In the genomic region with DNA sequence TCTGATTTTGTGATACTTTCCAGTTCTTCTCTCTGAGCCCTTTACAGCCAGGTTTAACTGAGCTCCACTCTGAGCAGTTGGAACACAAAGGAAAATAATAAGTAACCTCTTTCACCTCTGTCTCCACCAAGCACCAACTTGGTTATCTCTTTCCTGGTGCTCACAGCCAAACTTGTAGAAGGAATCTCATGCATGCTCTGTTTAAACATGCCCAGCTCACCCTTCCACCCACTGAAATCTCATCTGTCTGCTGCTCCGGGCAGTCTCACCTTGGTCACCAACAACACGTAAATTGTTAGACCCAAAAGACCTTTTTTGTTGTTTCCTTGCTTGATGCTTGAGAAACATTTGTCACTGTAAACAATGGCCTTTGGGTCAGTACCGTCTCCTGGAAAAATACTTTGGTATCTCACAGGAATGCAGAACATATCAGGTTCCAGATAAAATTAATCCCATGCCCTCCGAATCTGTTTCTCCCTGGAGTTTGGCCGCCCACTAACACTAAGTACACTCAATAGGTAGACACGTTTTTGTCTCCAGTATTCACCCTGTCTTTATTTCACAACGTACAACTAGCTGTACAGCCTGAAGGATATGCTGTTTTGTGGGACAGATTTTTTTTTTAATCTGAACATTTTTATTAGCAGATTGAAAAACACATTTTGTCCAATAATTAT, we compare ENCODE assay signal across 21 mouse cellular contexts. TPM values are rescaled to one million over a fixed set of nuclear protein-coding genes. Genes with fewer than 3 reads are reported as not detected.
A peak's percentile ranks its signal among the peaks of the same experiment; 100 is the strongest.
DNase-seq lines count a peak whose midpoint lies in the region; ATAC-seq lines count a peak whose summit lies in the region.
"Had no signal": no experiment of that assay in that cellular context is flagged by ENCODE, and none has a peak within 500 bp of the region (broad histone marks: within the 10 kb centered on the region; RNA-seq: fewer than 3 reads in every experiment).

No protein-coding gene starts in this region.

- H3K4me3 ChIP-seq in heart, embryonic 12.5 days = no peak overlapping the region
- H3K4me3 ChIP-seq in heart, embryonic 16.5 days (ENCODE audit: low read length) = no peak overlapping the region
- no peak overlapping the region for H3K4me3 ChIP-seq in forebrain, embryonic 11.5 days (ENCODE audit: low read depth, low read length)
- H3K4me3 ChIP-seq: embryonic facial prominence, embryonic 12.5 days; forebrain, embryonic 13.5 days; hindbrain, embryonic 15.5 days had no signal

- H3K36me3 ChIP-seq in heart, embryonic 12.5 days = no peaks in the 10 kb centered on the region
- no peaks in the 10 kb centered on the region for H3K36me3 ChIP-seq in heart, embryonic 16.5 days (ENCODE audit: control insufficient read depth, insufficient read depth)
- H3K36me3 ChIP-seq in forebrain, embryonic 11.5 days (ENCODE audit: control insufficient read depth, insufficient read depth, low read length) = no peaks in the 10 kb centered on the region
- H3K36me3 ChIP-seq: embryonic facial prominence, embryonic 12.5 days; hindbrain, embryonic 15.5 days had no signal

- peaks cover 8% of the 10 kb centered on the region for H3K4me1 ChIP-seq in heart, embryonic 12.5 days (replicated peaks)
- peaks cover 7% of the 10 kb centered on the region for H3K4me1 ChIP-seq in heart, embryonic 16.5 days (ENCODE audit: control insufficient read depth, insufficient read depth, low read length)
- H3K4me1 ChIP-seq in forebrain, embryonic 11.5 days (replicated peaks; ENCODE audit: control insufficient read depth, insufficient read depth, low read length) = no peaks in the 10 kb centered on the region
- H3K4me1 ChIP-seq: embryonic facial prominence, embryonic 12.5 days; forebrain, embryonic 13.5 days; hindbrain, embryonic 15.5 days had no signal

- H3K27me3 ChIP-seq in heart, embryonic 12.5 days (replicated peaks) = no peaks in the 10 kb centered on the region
- no peaks in the 10 kb centered on the region for H3K27me3 ChIP-seq in heart, embryonic 16.5 days (ENCODE audit: control insufficient read depth, insufficient read depth, low read length)
- no peaks in the 10 kb centered on the region for H3K27me3 ChIP-seq in forebrain, embryonic 11.5 days (ENCODE audit: control insufficient read depth, insufficient read depth, low read length)
- H3K27me3 ChIP-seq: CH12.LX; embryonic facial prominence, embryonic 12.5 days; forebrain, embryonic 13.5 days; hindbrain, embryonic 15.5 days; Patski had no signal

- H3K4me2 ChIP-seq in heart, embryonic 12.5 days = 0 out of 2 replicates have a peak overlapping the region, but pooled peaks have one; percentile 16
- H3K4me2 ChIP-seq in heart, embryonic 16.5 days (ENCODE audit: low read depth, low read length) = peak overlapping the region; percentile 28; the same call in 1 of the 2 replicates
- H3K4me2 ChIP-seq in forebrain, embryonic 11.5 days (ENCODE audit: low read depth, low read length, severe bottlenecking) = no peak overlapping the region
- H3K4me2 ChIP-seq: embryonic facial prominence, embryonic 12.5 days; forebrain, embryonic 13.5 days; hindbrain, embryonic 15.5 days had no signal

- DNase-seq in heart, adult 8-10 months (ENCODE audit: low spot score) = peak; percentile 11
- DNase-seq in heart, adult 11 months = no peak
- peak; percentile 63 for DNase-seq in fat pad, adult 2 months (ENCODE audit: extremely low read depth, low read depth, low spot score)
- no peak for DNase-seq in c-Kit-positive CD71-positive TER-119-positive erythroid progenitor cells, embryonic 14.5 days (ENCODE audit: low spot score)
- no peak for DNase-seq in forebrain, embryonic 11.5 days (ENCODE audit: low spot score)
- no peak for DNase-seq in layer of hippocampus, adult 8-10 months (ENCODE audit: low spot score in 2 of 2)
- DNase-seq: adrenal gland, postnatal 25 days; cerebellum, adult 2 months; cerebellum, postnatal 25 days; forebrain, postnatal 0 days; gastrocnemius, postnatal 14 days; kidney, adult 8-10 months had no signal

- WGBS in heart, embryonic 12.5 days = 29% methylated on average over 7 of the region's 7 CpGs
- WGBS in heart, embryonic 16.5 days = 24% methylated on average over 7 of the region's 7 CpGs
- WGBS in forebrain, embryonic 11.5 days = 73% methylated on average over 7 of the region's 7 CpGs

- H3K27ac ChIP-seq in heart, embryonic 12.5 days (ENCODE audit: poor library complexity, severe bottlenecking) = peak overlapping the region; percentile 60
- peak overlapping the region; percentile 76 for H3K27ac ChIP-seq in heart, embryonic 16.5 days (ENCODE audit: low read length)
- H3K27ac ChIP-seq in forebrain, embryonic 11.5 days (ENCODE audit: low read depth, low read length) = no peak overlapping the region
- H3K27ac ChIP-seq: embryonic facial prominence, embryonic 12.5 days; forebrain, embryonic 13.5 days; hindbrain, embryonic 15.5 days had no signal

- no peaks in the 10 kb centered on the region for H3K9me3 ChIP-seq in heart, embryonic 12.5 days (replicated peaks)
- no peaks in the 10 kb centered on the region for H3K9me3 ChIP-seq in heart, embryonic 16.5 days (replicated peaks; ENCODE audit: control insufficient read depth, low read length)
- H3K9me3 ChIP-seq in forebrain, embryonic 11.5 days (ENCODE audit: control insufficient read depth, low read length) = no peaks in the 10 kb centered on the region
- H3K9me3 ChIP-seq: embryonic facial prominence, embryonic 12.5 days; forebrain, embryonic 13.5 days; hindbrain, embryonic 15.5 days had no signal

- no peak for ATAC-seq in heart, embryonic 12.5 days (ENCODE audit: insufficient number of reproducible peaks, low FRiP score)
- ATAC-seq in heart, embryonic 16.5 days (replicated peaks; ENCODE audit: extremely low read depth, insufficient read depth, low FRiP score) = peak; percentile 76
- ATAC-seq in forebrain, embryonic 11.5 days (replicated peaks; ENCODE audit: low FRiP score) = no peak
- ATAC-seq: activated CD4-positive, CD25-positive, alpha-beta regulatory T cell, adult 4 months; forebrain, embryonic 13.5 days; forebrain, postnatal 0 days; intestine, embryonic 16.5 days; Patski had no signal

- H3K9ac ChIP-seq in heart, embryonic 12.5 days = no peak overlapping the region
- no peak overlapping the region for H3K9ac ChIP-seq in heart, embryonic 16.5 days (ENCODE audit: low read length)
- no peak overlapping the region for H3K9ac ChIP-seq in forebrain, embryonic 11.5 days (ENCODE audit: low read length)
- H3K9ac ChIP-seq: embryonic facial prominence, embryonic 12.5 days; forebrain, embryonic 13.5 days; forebrain, postnatal 0 days; hindbrain, embryonic 15.5 days had no signal

RNA-seq across cellular contexts. Expression of a gene that starts 38.9 kb away (rescaled TPM):
- total RNA-seq in heart, adult 8-10 months (2022) = 100 to 1,000 TPM; 354 to 461 (median 382) TPM
- polyA plus RNA-seq in heart, embryonic 12.5 days (2016; fragmentation: Nextera tagmentation; extraction: Ambion mirVana) = 334 and 349 TPM in 2 replicates
- 471 and 489 TPM in 2 replicates for polyA plus RNA-seq in heart, embryonic 16.5 days (2015; fragmentation: Nextera tagmentation; extraction: Ambion mirVana)
- polyA plus RNA-seq in forebrain, embryonic 11.5 days (2014; fragmentation: Nextera tagmentation; extraction: Ambion mirVana) = 150 and 166 TPM in 2 replicates
- 100 to 1,000 TPM; 241 to 286 (median 265) TPM for total RNA-seq in layer of hippocampus, adult 8-10 months (2022)

Comparison
In these comparisons a context has a peak if more than half of its experiments do, and no peak if none do; other contexts are left out.
1. DNase-seq: peak in heart, adult 8-10 months (single experiment) and fat pad, adult 2 months (single experiment); none in heart, adult 11 months (single experiment), c-Kit-positive CD71-positive TER-119-positive erythroid progenitor cells, embryonic 14.5 days (single experiment), forebrain, embryonic 11.5 days (single experiment) and layer of hippocampus, adult 8-10 months (0 of 2).